Mouse (Mus musculus) myocyte (in vitro differentiated cells): ENCODE results near the gene Plcl2. TPM values are rescaled to one million over a fixed set of nuclear protein-coding genes. Genes with fewer than 3 reads are reported as not detected.

ENCODE experiments used
- H3K27me3 ChIP-seq: one replicate; pipeline ENCODE4 v1.6.1; 2011; ENCODE audit not compliant: control insufficient read depth, insufficient read depth, insufficient read length
- H3K36me3 ChIP-seq: one replicate; pipeline ENCODE4 v1.6.1; 2011; ENCODE audit not compliant: control insufficient read depth, insufficient read depth
- H3K4me2 ChIP-seq: one replicate; pipeline ENCODE4 v1.6.1; 2011; ENCODE audit warnings: low read depth, control low read depth
- H3K4me3 ChIP-seq: one replicate; pipeline ENCODE4 v1.5.1; 2011; ENCODE audit warnings: mild to moderate bottlenecking, control low read depth, moderate library complexity
- H3K79me2 ChIP-seq: one replicate; pipeline ENCODE4 v1.6.1; 2011; ENCODE audit not compliant: control insufficient read depth, insufficient read depth
- H3ac ChIP-seq: one replicate; pipeline ENCODE4 v1.6.1; 2011; ENCODE audit not compliant: control insufficient read depth, insufficient read length
- CEBPB ChIP-seq: IDR thresholded peaks from 2 replicates; pipeline ENCODE4 v1.6.1; 2011; ENCODE audit warnings: mild to moderate bottlenecking, moderate library complexity; ENCODE audit not compliant: poor library complexity, insufficient read depth, severe bottlenecking
- E2F4 ChIP-seq: IDR thresholded peaks from one replicate; pipeline ENCODE4 v1.6.1; 2011; ENCODE audit warnings: mild to moderate bottlenecking, control low read depth, moderate library complexity; ENCODE audit not compliant: insufficient read depth
- MAX ChIP-seq: IDR thresholded peaks from one replicate; pipeline ENCODE4 v1.6.1; 2011; ENCODE audit warnings: low read depth, mild to moderate bottlenecking, control low read depth
- MYOD1 ChIP-seq, 3 experiments: IDR thresholded peaks; one replicate each; pipeline ENCODE4 v1.6.1; 2011; ENCODE audit warnings: control low read depth in 2 of 3, low read depth in 2 of 3, mild to moderate bottlenecking in 2 of 3, moderate library complexity in 1 of 3; ENCODE audit not compliant: insufficient read length in 2 of 3, control insufficient read depth in 1 of 3
- MYOG ChIP-seq, 3 experiments: IDR thresholded peaks; one replicate each; pipeline ENCODE4 v1.6.1; 2011; ENCODE audit warnings: control low read depth in 2 of 3, low read depth in 2 of 3, mild to moderate bottlenecking in 2 of 3; ENCODE audit not compliant: insufficient read length in 2 of 3, control insufficient read depth in 1 of 3, insufficient read depth in 1 of 3
- POLR2A ChIP-seq: IDR thresholded peaks from one replicate; pipeline ENCODE4 v1.6.1; 2011; ENCODE audit warnings: low read depth, mild to moderate bottlenecking, control low read depth, moderate library complexity; ENCODE audit not compliant: insufficient read length
- POLR2AphosphoS2 ChIP-seq: IDR thresholded peaks from one replicate; pipeline ENCODE4 v1.6.1; 2011; ENCODE audit warnings: low read depth, control low read depth; ENCODE audit not compliant: insufficient read length
- REST ChIP-seq: IDR thresholded peaks from one replicate; pipeline ENCODE4 v1.6.1; 2011; ENCODE audit warnings: mild to moderate bottlenecking, control low read depth, moderate library complexity; ENCODE audit not compliant: insufficient read depth, insufficient read length
- SRF ChIP-seq: IDR thresholded peaks from one replicate; pipeline ENCODE4 v1.6.1; 2011; ENCODE audit warnings: low read depth; ENCODE audit not compliant: control insufficient read depth, insufficient read length
- TCF12 ChIP-seq: IDR thresholded peaks from one replicate; pipeline ENCODE4 v1.6.1; 2011; ENCODE audit warnings: mild to moderate bottlenecking, control low read depth; ENCODE audit not compliant: poor library complexity, insufficient read depth, severe bottlenecking
- TCF3 ChIP-seq: IDR thresholded peaks from one replicate; pipeline ENCODE4 v1.6.1; 2011; ENCODE audit warnings: low read depth, control low read depth; ENCODE audit not compliant: insufficient read length
- USF1 ChIP-seq: IDR thresholded peaks from one replicate; pipeline ENCODE4 v1.6.1; 2011; ENCODE audit warnings: low read depth, mild to moderate bottlenecking, control low read depth, moderate library complexity
- polyA plus RNA-seq: library from polyadenylated mRNA; unstranded; fragments of >200 nt; fragmentation: generic; extraction: Trizol; gene quantifications from one replicate; pipeline ENCODE4 v1.2.1, GENCODE M21; 2012; ENCODE audit warnings: missing spikeins

The Plcl2 gene
- polyA plus RNA-seq, 1 experiment: 13.2 TPM

DNA sequence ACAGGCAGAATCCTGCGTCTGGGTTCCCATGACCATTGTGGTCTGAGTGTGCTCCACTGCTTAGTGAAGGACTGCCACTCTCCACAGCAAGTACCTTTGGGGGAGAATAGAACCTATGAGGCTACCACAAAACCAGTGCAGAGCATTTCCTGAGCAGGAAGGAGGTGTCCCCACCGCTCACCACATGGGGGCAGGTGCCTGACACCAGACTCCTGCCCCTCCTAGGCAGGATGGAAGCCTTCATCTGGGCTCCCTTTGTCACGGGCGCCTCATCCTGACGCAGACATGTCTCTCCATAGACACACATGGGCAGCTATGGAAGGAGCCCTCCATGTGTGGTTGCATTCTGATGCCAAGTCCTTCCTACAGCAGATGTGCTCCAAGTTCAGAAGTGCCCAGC lies 222.7 kb downstream of the Plcl2 start:
- no peak for TF ChIP-seq TCF3
- no peak for TF ChIP-seq E2F4
- TF ChIP-seq MYOD1 (IDR thresholded peaks at IDR 0.05; ENCODE audit: control insufficient read depth in 1 of 3, insufficient read length in 2 of 3, low read depth in 2 of 3): no peak
- no peak for TF ChIP-seq SRF
- no peak for TF ChIP-seq TCF12
- Histone ChIP-seq H3K79me2 (no peaks in the 10 kb centered on the region), H3K4me2 (no peak overlapping the region), H3ac (no peak overlapping the region), H3K36me3 (no peaks in the 10 kb centered on the region), H3K27me3 (no peaks in the 10 kb centered on the region), H3K4me3 (no peak overlapping the region)

GRCm38 (mm10) chr17:50733390-50733789 lies 224.2 kb downstream of the Plcl2 start:
- Histone ChIP-seq H3K4me2 (no peak overlapping the region), H3K27me3 (no peaks in the 10 kb centered on the region), H3K4me3 (no peak overlapping the region), H3ac (no peak overlapping the region), H3K36me3 (no peaks in the 10 kb centered on the region), H3K79me2 (no peaks in the 10 kb centered on the region)
- no peak for TF ChIP-seq TCF3
- no peak for TF ChIP-seq E2F4
- no peak for TF ChIP-seq CEBPB
- no peak for TF ChIP-seq MAX
- TF ChIP-seq POLR2A: no peak
- no peak for TF ChIP-seq POLR2AphosphoS2
- no peak for TF ChIP-seq MYOD1 (IDR thresholded peaks at IDR 0.05; ENCODE audit: control insufficient read depth in 1 of 3, insufficient read length in 2 of 3, low read depth in 2 of 3)
- no peak for TF ChIP-seq SRF
- TF ChIP-seq TCF12: no peak
- TF ChIP-seq USF1: no peak

DNA sequence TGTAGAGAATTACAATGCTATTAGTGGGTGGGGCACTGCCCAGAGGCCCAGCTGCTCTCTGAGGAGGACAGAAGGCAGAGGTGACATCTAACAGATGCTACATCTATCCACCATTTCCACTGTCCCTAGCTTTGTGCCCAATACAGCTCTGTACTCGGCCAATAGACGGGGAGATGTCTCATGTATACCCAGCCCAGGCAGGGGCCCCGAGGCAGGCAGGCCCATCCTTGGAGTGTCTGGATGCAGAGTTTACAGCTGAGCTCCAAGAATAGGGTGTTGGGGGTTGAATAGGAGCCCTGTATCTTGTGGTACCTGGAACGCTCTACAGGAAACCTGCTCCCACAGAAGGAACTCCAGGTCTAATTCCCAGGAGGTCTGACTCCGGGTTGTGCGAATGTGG lies 225.6 kb downstream of the Plcl2 start:
- no peak overlapping the region for H3ac ChIP-seq
- no peaks in the 10 kb centered on the region for H3K79me2 ChIP-seq
- no peak overlapping the region for H3K4me2 ChIP-seq
- H3K27me3 ChIP-seq: no peaks in the 10 kb centered on the region
- TF ChIP-seq TCF12: no peak
- no peak for TF ChIP-seq USF1
- TF ChIP-seq MYOG (IDR thresholded peaks at IDR 0.05; ENCODE audit: control insufficient read depth in 1 of 3, insufficient read depth in 1 of 3, insufficient read length in 2 of 3, low read depth in 2 of 3): no peak
- no peak for TF ChIP-seq TCF3
- TF ChIP-seq CEBPB: no peak
- TF ChIP-seq POLR2A: no peak
- no peaks in the 10 kb centered on the region for H3K36me3 ChIP-seq
- no peak overlapping the region for H3K4me3 ChIP-seq

GRCm38 (mm10) chr17:50735382-50735954 lies 226.3 kb downstream of the Plcl2 start:
- TF ChIP-seq SRF: no peak
- TF ChIP-seq REST: no peak
- TF ChIP-seq MYOD1 (IDR thresholded peaks at IDR 0.05; ENCODE audit: control insufficient read depth in 1 of 3, insufficient read length in 2 of 3, low read depth in 2 of 3): no peak
- no peak for TF ChIP-seq POLR2A
- no peak for TF ChIP-seq MAX
- no peak for TF ChIP-seq E2F4
- no peak for TF ChIP-seq POLR2AphosphoS2
- TF ChIP-seq TCF12: no peak
- no peak for TF ChIP-seq TCF3
- no peak for TF ChIP-seq USF1
- no peak for TF ChIP-seq CEBPB
- no peak for TF ChIP-seq MYOG (IDR thresholded peaks at IDR 0.05; ENCODE audit: control insufficient read depth in 1 of 3, insufficient read depth in 1 of 3, insufficient read length in 2 of 3, low read depth in 2 of 3)
- Histone ChIP-seq H3K36me3 (no peaks in the 10 kb centered on the region), H3K79me2 (no peaks in the 10 kb centered on the region), H3K4me2 (no peak overlapping the region), H3ac (no peak overlapping the region), H3K27me3 (no peaks in the 10 kb centered on the region), H3K4me3 (no peak overlapping the region)

DNA sequence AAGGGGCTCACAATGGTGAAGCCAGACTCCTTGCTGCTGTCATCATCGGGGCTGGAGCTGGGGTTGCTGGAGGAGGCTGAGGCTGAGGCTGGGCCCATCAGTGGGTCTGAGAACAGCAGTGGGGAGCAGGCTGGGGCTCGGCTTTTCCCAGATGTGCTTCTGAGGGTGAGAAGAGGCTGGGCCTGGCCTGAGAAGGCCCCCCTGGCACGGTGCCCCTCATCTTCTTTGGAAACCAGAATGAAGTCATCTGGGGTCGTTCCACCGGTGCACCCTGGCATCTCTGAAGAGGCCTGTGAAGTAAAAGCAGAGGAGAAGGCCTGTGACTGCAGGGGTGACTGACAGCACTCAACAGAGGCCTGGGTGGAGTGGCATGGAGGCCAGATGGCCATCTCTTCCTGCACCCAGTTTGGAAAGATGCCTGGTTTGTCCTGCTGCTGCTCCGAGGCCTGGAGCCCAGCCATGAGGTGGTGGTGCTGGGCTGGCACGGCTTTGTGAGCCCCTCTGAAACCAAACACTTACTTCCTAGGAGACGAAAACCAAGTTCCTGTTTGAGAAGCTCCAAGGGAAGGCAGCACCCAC lies 226.8 kb downstream of the Plcl2 start:
- Histone ChIP-seq H3K4me2 (no peak overlapping the region), H3ac (no peak overlapping the region), H3K4me3 (no peak overlapping the region), H3K27me3 (no peaks in the 10 kb centered on the region), H3K36me3 (no peaks in the 10 kb centered on the region), H3K79me2 (no peaks in the 10 kb centered on the region)
- TF ChIP-seq POLR2A (no peak), MYOG (IDR thresholded peaks at IDR 0.05; ENCODE audit: control insufficient read depth in 1 of 3, insufficient read depth in 1 of 3, insufficient read length in 2 of 3, low read depth in 2 of 3) (no peak), POLR2AphosphoS2 (no peak), USF1 (no peak), MAX (no peak), TCF3 (no peak), CEBPB (no peak), E2F4 (no peak), TCF12 (no peak), REST (no peak), MYOD1 (IDR thresholded peaks at IDR 0.05; ENCODE audit: control insufficient read depth in 1 of 3, insufficient read length in 2 of 3, low read depth in 2 of 3) (no peak), SRF (no peak)
